Mouse (Mus musculus): ENCODE results near the gene Foxg1. TPM values are rescaled to one million over a fixed set of nuclear protein-coding genes. Genes with fewer than 3 reads are reported as not detected.

Foxg1 gene
- polyA plus RNA-seq, 1 experiment from 2014 or later, result 40.4 TPM

GRCm38 (mm10) chr12:49394836-49395235 lies 12.4 kb downstream of the Foxg1 start:
- Histone ChIP-seq H3K4me2 (ENCODE audit: low read depth, low read length, severe bottlenecking) (peak overlapping the region; percentile 62), H3K4me3 (ENCODE audit: low read depth, low read length) (peak overlapping the region; percentile 32)
- 1% methylated on average over 17 of the region's 17 CpGs for WGBS

GRCm38 (mm10) chr12:49395969-49396368 lies 13.5 kb downstream of the Foxg1 start:
- 13% methylated on average over 2 of the region's 2 CpGs for WGBS
- H3K4me1 ChIP-seq (replicated peaks; ENCODE audit: control insufficient read depth, insufficient read depth, low read length), result peaks cover 2% of the 10 kb centered on the region; the same call in 1 of the 2 replicates
- H3K4me2 ChIP-seq (ENCODE audit: low read depth, low read length, severe bottlenecking), result peak overlapping the region; percentile 24; the same call in 1 of the 2 replicates
- peak overlapping the region; percentile 10; the same call in 1 of the 2 replicates for H3K4me3 ChIP-seq (ENCODE audit: low read depth, low read length)
- H3K27ac ChIP-seq (ENCODE audit: low read depth, low read length), result no peak overlapping the region
- H3K27me3 ChIP-seq (ENCODE audit: control insufficient read depth, insufficient read depth, low read length), result peaks cover 10% of the 10 kb centered on the region; the same call in 1 of the 2 replicates
- DNase-seq (ENCODE audit: low spot score), result no peak
- no peak for ATAC-seq (replicated peaks; ENCODE audit: low FRiP score)
- no peaks in the 10 kb centered on the region for H3K36me3 ChIP-seq (ENCODE audit: control insufficient read depth, insufficient read depth, low read length)
- H3K9me3 ChIP-seq (ENCODE audit: control insufficient read depth, low read length), result no peaks in the 10 kb centered on the region
- H3K9ac ChIP-seq (ENCODE audit: low read length), result no peak overlapping the region; the same call in 1 of the 2 replicates

More at GRCm38 (mm10) chr12:49394836-49395235, 12.4 kb downstream of the Foxg1 start:
- ATAC-seq (replicated peaks; ENCODE audit: low FRiP score) (peak; percentile 48), DNase-seq (ENCODE audit: low spot score) (peak; percentile 69)
- Histone ChIP-seq H3K4me1 (replicated peaks; ENCODE audit: control insufficient read depth, insufficient read depth, low read length) (0 out of 2 replicates have a peak, but pooled peaks cover 2% of the 10 kb centered on the region), H3K9me3 (ENCODE audit: control insufficient read depth, low read length) (no peaks in the 10 kb centered on the region), H3K27ac (ENCODE audit: low read depth, low read length) (peak overlapping the region; percentile 91), H3K27me3 (ENCODE audit: control insufficient read depth, insufficient read depth, low read length) (peaks cover 10% of the 10 kb centered on the region; the same call in 1 of the 2 replicates), H3K9ac (ENCODE audit: low read length) (peak overlapping the region; percentile 83), H3K36me3 (ENCODE audit: control insufficient read depth, insufficient read depth, low read length) (no peaks in the 10 kb centered on the region)

- Histone ChIP-seq H3K4me3 (ENCODE audit: low read depth, low read length) (no peak overlapping the region), H3K27me3 (ENCODE audit: control insufficient read depth, insufficient read depth, low read length) (peaks cover 10% of the 10 kb centered on the region; the same call in 1 of the 2 replicates), H3K9ac (ENCODE audit: low read length) (peak overlapping the region; percentile 59), H3K27ac (ENCODE audit: low read depth, low read length) (peak overlapping the region; percentile 41; the same call in 1 of the 2 replicates), H3K4me1 (replicated peaks; ENCODE audit: control insufficient read depth, insufficient read depth, low read length) (peaks cover 2% of the 10 kb centered on the region; the same call in 1 of the 2 replicates), H3K36me3 (ENCODE audit: control insufficient read depth, insufficient read depth, low read length) (no peaks in the 10 kb centered on the region), H3K9me3 (ENCODE audit: control insufficient read depth, low read length) (no peaks in the 10 kb centered on the region), H3K4me2 (ENCODE audit: low read depth, low read length, severe bottlenecking) (peak overlapping the region; percentile 36; the same call in 1 of the 2 replicates)
- WGBS, result 54% methylated on average over 1 of the region's 1 CpGs
- ATAC-seq (replicated peaks; ENCODE audit: low FRiP score) (no peak), DNase-seq (ENCODE audit: low spot score) (no peak)
Measured at GRCm38 (mm10) chr12:49396776-49397175, 14.3 kb downstream of the Foxg1 start.

GRCm38 (mm10) chr12:49397443-49398162 lies 15.1 kb downstream of the Foxg1 start:
- DNase-seq (ENCODE audit: low spot score), result no peak
- Histone ChIP-seq H3K4me1 (replicated peaks; ENCODE audit: control insufficient read depth, insufficient read depth, low read length) (peaks cover 2% of the 10 kb centered on the region; the same call in 1 of the 2 replicates), H3K27ac (ENCODE audit: low read depth, low read length) (peak overlapping the region; percentile 84), H3K4me3 (ENCODE audit: low read depth, low read length) (peak overlapping the region; percentile 3; the same call in 1 of the 2 replicates), H3K9ac (ENCODE audit: low read length) (peak overlapping the region; percentile 52; the same call in 1 of the 2 replicates), H3K27me3 (ENCODE audit: control insufficient read depth, insufficient read depth, low read length) (peaks cover 7% of the 10 kb centered on the region; the same call in 1 of the 2 replicates), H3K9me3 (ENCODE audit: control insufficient read depth, low read length) (no peaks in the 10 kb centered on the region), H3K36me3 (ENCODE audit: control insufficient read depth, insufficient read depth, low read length) (no peaks in the 10 kb centered on the region), H3K4me2 (ENCODE audit: low read depth, low read length, severe bottlenecking) (peak overlapping the region; percentile 37)
- no peak for ATAC-seq (replicated peaks; ENCODE audit: low FRiP score)
- WGBS, result 23% methylated on average over 4 of the region's 4 CpGs

GRCm38 (mm10) chr12:49398163-49398540 lies 15.7 kb downstream of the Foxg1 start:
- H3K27me3 ChIP-seq (ENCODE audit: control insufficient read depth, insufficient read depth, low read length), result peaks cover 7% of the 10 kb centered on the region; the same call in 1 of the 2 replicates
- H3K36me3 ChIP-seq (ENCODE audit: control insufficient read depth, insufficient read depth, low read length), result no peaks in the 10 kb centered on the region
- peak overlapping the region; percentile 37; the same call in 1 of the 2 replicates for H3K4me2 ChIP-seq (ENCODE audit: low read depth, low read length, severe bottlenecking)
- no peaks in the 10 kb centered on the region for H3K9me3 ChIP-seq (ENCODE audit: control insufficient read depth, low read length)
- no peak for DNase-seq (ENCODE audit: low spot score)
- H3K4me1 ChIP-seq (replicated peaks; ENCODE audit: control insufficient read depth, insufficient read depth, low read length), result peaks cover 2% of the 10 kb centered on the region; the same call in 1 of the 2 replicates
- H3K4me3 ChIP-seq (ENCODE audit: low read depth, low read length), result no peak overlapping the region
- peak overlapping the region; percentile 84 for H3K27ac ChIP-seq (ENCODE audit: low read depth, low read length)
- ATAC-seq (replicated peaks; ENCODE audit: low FRiP score), result no peak
- peak overlapping the region; percentile 52 for H3K9ac ChIP-seq (ENCODE audit: low read length)

- WGBS, result 14% methylated on average over 3 of the region's 3 CpGs
- 0 out of 2 replicates have a peak overlapping the region, but pooled peaks have one; percentile 29 for H3K4me2 ChIP-seq (ENCODE audit: low read depth, low read length, severe bottlenecking)
- peaks cover 2% of the 10 kb centered on the region; the same call in 1 of the 2 replicates for H3K4me1 ChIP-seq (replicated peaks; ENCODE audit: control insufficient read depth, insufficient read depth, low read length)
- H3K27me3 ChIP-seq (ENCODE audit: control insufficient read depth, insufficient read depth, low read length), result peaks cover 7% of the 10 kb centered on the region; the same call in 1 of the 2 replicates
- no peaks in the 10 kb centered on the region for H3K36me3 ChIP-seq (ENCODE audit: control insufficient read depth, insufficient read depth, low read length)
- H3K9me3 ChIP-seq (ENCODE audit: control insufficient read depth, low read length), result no peaks in the 10 kb centered on the region
- ATAC-seq (replicated peaks; ENCODE audit: low FRiP score), result no peak
- no peak for DNase-seq (ENCODE audit: low spot score)
- H3K27ac ChIP-seq (ENCODE audit: low read depth, low read length), result peak overlapping the region; percentile 5; the same call in 1 of the 2 replicates
- peak overlapping the region; percentile 48 for H3K9ac ChIP-seq (ENCODE audit: low read length)
- H3K4me3 ChIP-seq (ENCODE audit: low read depth, low read length), result no peak overlapping the region
Measured at GRCm38 (mm10) chr12:49398636-49399035, 16.2 kb downstream of the Foxg1 start.

- ATAC-seq (replicated peaks; ENCODE audit: low FRiP score) (no peak), DNase-seq (ENCODE audit: low spot score) (no peak)
- Histone ChIP-seq H3K9ac (ENCODE audit: low read length) (peak overlapping the region; percentile 99), H3K4me1 (replicated peaks; ENCODE audit: control insufficient read depth, insufficient read depth, low read length) (peaks cover 2% of the 10 kb centered on the region; the same call in 1 of the 2 replicates), H3K27me3 (ENCODE audit: control insufficient read depth, insufficient read depth, low read length) (peaks cover 7% of the 10 kb centered on the region; the same call in 1 of the 2 replicates), H3K36me3 (ENCODE audit: control insufficient read depth, insufficient read depth, low read length) (no peaks in the 10 kb centered on the region), H3K27ac (ENCODE audit: low read depth, low read length) (peak overlapping the region; percentile 100), H3K9me3 (ENCODE audit: control insufficient read depth, low read length) (no peaks in the 10 kb centered on the region), H3K4me2 (ENCODE audit: low read depth, low read length, severe bottlenecking) (peak overlapping the region; percentile 93), H3K4me3 (ENCODE audit: low read depth, low read length) (peak overlapping the region; percentile 66)
- WGBS, result 0% methylated on average over 1 of the region's 1 CpGs
Measured at GRCm38 (mm10) chr12:49399611-49400010, 17.2 kb downstream of the Foxg1 start.

- ATAC-seq (replicated peaks; ENCODE audit: low FRiP score) (peak; percentile 42), DNase-seq (ENCODE audit: low spot score) (peak; percentile 57)
- Histone ChIP-seq H3K27ac (ENCODE audit: low read depth, low read length) (peak overlapping the region; percentile 100), H3K4me3 (ENCODE audit: low read depth, low read length) (peak overlapping the region; percentile 66), H3K36me3 (ENCODE audit: control insufficient read depth, insufficient read depth, low read length) (no peaks in the 10 kb centered on the region), H3K9ac (ENCODE audit: low read length) (peak overlapping the region; percentile 99), H3K9me3 (ENCODE audit: control insufficient read depth, low read length) (no peaks in the 10 kb centered on the region), H3K4me1 (replicated peaks; ENCODE audit: control insufficient read depth, insufficient read depth, low read length) (peaks cover 2% of the 10 kb centered on the region; the same call in 1 of the 2 replicates), H3K27me3 (ENCODE audit: control insufficient read depth, insufficient read depth, low read length) (peaks cover 7% of the 10 kb centered on the region; the same call in 1 of the 2 replicates), H3K4me2 (ENCODE audit: low read depth, low read length, severe bottlenecking) (peak overlapping the region; percentile 93)
- WGBS, result under 1% methylated on average over 9 of the region's 9 CpGs
Measured at GRCm38 (mm10) chr12:49400036-49400852, 17.8 kb downstream of the Foxg1 start.

Measured in forebrain, embryonic 11.5 days (tissue).